Mouse (Mus musculus) layer of hippocampus, adult 8-10 months (tissue): ENCODE results near the gene Rnf32. TPM values are rescaled to one million over a fixed set of nuclear protein-coding genes. Genes with fewer than 3 reads are reported as not detected.

Experiments used
- DNase-seq, 2 experiments: peaks; one replicate each; pipeline ENCODE4 v3.0.0; 2022; ENCODE audit warnings: low spot score in 2 of 2
- total RNA-seq, 4 experiments: library from RNA; stranded (reverse); gene quantifications; 2 replicates each; pipeline ENCODE4 v1.2.4; 2022

The Rnf32 gene
- 10 to 100 TPM; 15.5 to 30.5 (median 20.8) TPM for total RNA-seq

DNA sequence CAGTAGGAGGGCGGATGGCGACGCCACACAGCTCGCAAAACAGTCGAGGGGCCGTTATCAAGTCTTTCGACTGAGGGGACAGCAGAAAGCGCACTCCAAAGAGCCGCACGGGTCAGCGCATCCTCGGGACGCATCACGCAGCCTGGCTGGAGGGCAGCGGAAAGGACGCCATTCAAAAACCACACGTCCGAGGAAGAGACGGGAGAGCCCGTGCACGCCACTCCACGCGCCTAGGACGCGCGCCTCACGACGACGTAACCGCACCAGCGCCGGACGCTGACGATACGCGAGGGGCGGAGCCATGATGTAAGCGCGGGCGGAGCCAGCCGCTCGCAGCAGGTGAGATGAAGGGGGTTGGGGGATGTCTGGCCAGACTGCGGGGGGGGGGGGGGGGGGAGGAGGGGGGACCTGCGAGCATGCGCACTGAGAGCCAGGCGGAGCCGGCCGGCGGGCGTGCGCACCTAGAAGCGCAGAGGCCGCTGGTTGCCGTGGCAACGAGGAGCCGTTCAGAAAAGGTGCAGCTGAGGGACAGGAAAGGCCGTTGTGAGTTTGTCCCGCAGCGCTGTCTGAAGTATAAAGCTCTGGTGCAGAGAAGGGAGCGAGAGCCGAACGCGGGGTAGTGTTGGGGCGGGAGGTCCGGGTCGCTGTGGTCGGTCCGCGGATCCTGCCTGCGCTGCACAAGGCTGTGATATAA lies at the start of gene Rnf32:
Gene Rnf32 (plus strand): TSS at position 423 of the 694 bp plus-strand sequence.
- peak; percentile 79 to 87 for DNase-seq

DNA sequence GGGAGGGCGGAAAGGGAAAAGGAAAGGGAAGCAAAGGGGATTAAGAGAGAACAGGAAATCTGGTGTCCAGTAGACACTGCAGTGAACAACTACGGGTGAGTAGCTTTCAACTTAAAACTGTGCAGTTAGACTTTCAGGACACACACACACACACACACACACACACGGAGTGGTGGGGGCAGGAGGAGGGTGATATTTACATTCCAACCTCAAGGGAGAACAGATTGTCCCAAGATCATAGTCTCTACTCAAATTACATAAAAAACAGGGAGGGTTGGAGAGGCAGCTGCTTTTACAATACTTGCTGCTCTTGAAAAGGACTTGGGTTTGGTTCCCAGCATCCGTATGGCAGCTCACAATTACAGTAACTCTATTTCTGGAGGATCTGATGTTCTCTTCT lies 45.6 kb upstream of the Rnf32 start:
- no peak for DNase-seq

DNA sequence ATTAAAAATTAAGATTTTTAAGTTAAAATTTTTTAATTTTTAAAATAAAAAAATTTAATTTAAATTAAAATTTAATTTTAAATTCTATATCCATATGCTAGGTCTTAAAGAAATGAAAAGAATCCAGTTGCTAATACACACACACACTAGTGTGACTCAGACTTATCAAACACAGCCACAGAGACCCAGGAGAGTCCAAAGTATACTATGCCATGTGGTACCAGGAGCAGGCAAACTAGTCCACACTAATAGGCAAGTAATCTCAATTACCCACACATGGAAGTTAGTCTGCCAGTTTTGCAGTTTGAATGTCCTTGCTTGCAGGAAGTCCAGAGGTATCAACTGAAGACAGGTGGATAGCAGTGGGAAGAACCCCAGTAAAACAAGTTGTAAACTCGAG lies 35.9 kb upstream of the Rnf32 start:
- no peak for DNase-seq

DNA sequence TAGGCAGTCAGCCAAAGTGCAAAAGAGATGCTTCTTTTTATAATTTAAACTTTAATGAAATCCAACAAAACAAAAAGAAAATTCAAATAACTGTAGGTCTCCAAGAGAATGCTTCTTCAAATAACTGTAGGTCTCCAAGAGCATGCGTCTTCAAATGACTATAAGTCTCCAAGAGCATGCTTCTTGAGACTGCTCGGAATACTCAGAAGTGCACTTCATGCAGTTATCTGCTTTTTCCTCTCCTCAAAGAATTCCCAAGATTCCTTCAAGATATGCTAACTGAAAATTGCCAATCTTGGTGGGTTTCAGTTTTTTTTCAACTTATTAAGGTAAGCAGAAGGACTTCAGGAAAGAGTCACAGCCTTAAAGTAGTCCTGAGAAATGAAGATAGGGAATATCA lies 28.8 kb upstream of the Rnf32 start:
- DNase-seq, result no peak

DNA sequence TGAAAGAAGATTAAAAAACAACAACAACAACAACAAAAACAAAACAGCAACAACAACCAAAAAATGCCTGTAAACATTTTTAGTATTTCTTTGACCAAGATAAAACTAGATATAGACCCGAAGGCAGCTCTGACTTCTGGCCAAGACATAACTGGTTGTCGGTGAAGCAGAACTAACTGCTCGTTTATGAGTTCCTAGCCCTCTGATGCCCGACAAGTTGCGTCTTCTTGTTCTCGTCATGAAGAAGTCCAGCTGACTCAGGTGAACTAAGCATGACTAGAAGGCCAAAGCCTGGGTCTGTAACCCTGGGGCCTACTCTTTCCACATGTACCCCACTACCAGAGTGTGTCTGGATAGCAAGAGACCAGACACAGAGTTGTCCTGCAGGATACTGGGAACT lies 25.6 kb upstream of the Rnf32 start:
- no peak for DNase-seq

DNA sequence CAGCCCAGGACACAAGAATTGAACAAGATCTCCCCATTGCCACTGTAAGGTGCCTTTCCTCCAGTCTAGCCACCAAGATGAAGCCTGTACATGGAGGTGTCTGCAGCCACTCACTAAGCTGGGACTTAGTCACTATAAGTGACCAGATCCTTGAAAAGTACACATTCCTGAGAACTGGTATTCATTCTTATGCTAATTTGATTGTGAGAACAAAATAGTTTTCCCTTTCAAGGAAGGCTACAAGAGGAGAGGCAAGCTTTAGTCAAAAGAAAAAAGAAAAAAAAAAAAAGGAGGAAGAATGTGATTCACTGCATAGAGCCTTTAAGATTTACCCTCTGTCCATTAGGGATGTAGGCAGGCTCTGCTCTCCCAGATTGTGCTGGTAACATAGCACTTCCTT lies 24.6 kb upstream of the Rnf32 start:
- no peak for DNase-seq

DNA sequence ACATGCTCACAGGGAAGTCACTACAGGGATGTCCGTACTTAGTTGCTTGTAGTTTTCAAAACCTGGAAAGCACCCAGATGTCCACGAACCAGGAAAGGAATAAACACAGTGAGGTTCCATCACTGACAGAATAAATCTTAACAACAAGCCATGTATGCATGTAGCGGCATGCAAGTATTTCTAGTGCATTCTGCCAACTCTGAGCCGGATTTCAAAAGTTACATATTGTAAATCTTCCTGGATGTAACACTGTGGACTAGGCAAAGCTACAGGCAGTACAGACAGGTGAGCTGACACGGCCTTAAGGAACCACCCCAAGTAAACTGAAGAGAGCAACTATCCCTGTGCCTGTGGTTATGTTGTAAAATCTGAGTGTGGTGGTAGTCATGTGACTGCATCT lies 9.0 kb upstream of the Rnf32 start:
- no peak for DNase-seq

DNA sequence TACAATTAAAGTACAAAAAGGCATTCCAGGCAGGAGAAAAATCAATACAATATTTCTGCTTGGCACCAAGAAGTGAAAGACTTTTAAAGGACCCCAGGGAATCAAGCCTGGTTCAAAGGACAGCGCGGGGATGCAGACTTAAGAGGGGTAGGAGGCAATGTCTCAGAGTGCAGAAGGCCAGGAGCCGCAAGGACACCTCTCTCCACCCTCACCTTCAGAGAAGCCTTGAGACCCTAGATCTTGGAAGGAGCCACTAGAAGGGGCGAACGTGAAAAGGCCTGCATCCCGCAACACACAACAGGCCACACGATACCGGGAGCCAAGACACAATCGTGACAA lies 592 bp upstream of the Rnf32 start:
- DNase-seq, result no peak

DNA sequence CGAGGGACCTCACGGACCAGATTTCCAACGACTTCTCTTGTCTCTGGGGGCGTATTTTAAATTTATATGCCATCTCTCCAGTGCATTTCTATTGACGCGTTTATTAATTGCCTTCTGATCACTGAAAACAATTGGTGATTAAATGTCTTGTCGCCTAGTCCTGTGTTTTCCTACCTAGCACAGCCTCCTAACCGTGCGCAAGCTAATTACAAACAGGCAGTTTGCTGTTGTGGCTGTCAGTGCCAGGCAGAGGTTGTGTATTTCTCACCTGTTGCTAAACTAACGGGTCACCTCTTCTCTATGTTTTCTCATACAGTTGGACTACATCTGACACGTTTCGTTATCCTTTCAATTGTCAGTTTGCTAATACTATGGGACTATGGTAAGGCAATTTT lies 469 bp downstream of the Rnf32 start:
- DNase-seq, result no peak

DNA sequence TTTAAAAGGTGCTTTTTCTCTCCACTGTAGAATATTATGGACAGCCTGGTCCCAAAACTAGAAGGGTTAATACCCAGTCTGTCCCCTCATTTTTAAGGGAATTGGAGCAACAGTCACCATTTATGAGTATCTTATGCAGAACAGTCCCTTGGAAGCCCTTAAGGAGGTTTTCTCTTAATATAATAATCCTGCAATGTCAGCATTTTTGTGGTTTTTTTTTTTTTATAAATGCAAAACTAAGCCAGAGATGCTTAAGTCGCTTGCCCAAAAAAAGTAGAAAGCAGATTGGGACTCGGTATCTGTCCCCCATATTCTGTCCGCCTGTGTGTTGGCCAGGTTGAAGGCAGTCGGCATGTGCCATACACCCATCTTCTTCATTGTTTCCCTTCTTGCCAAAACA lies 1.4 kb downstream of the Rnf32 start:
- no peak for DNase-seq

DNA sequence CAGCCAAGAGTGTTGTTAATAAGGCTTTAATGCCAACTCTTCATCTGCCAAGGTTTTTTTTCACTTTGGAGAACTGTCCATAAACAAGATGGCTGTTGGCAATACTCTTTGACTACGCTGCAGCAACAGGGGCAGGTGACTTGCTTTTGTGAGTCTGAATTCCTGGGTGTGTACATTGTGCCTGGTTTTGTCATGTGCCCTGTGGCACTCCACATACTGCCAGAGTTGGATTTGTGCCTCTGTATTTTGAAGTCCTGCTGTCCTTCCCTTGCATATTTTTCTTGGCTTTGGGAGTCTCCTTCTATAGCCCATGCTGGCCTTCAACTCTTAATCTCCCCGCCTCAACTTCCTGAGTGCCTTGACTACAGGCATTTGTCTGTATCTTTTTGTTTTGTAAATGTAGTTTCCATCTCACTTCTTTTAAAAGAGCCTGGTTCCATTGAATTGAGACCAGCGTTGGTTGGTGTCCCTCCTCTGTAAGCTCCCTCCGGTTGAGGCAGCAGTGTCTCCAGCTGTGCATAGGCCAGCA lies 3.2 kb downstream of the Rnf32 start:
- no peak for DNase-seq

DNA sequence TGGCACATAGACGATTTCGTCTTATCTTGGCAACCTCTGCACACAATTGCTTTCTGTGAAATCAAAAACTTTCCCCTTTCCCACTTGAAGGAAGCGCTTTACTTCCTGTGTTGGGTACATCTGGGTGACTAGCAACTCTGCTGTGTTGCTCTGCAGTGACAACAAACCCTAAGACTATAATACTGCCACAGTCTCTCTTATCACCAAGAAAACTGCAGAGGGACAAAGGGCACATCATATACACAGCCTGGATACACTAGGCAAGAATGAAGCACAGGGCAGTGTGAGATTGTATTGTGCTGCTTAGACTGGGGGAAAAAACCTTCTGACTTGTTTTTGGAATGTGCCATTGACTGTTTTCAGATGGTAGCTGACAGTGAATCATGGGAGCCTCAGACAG lies 4.1 kb downstream of the Rnf32 start:
- DNase-seq, result no peak

DNA sequence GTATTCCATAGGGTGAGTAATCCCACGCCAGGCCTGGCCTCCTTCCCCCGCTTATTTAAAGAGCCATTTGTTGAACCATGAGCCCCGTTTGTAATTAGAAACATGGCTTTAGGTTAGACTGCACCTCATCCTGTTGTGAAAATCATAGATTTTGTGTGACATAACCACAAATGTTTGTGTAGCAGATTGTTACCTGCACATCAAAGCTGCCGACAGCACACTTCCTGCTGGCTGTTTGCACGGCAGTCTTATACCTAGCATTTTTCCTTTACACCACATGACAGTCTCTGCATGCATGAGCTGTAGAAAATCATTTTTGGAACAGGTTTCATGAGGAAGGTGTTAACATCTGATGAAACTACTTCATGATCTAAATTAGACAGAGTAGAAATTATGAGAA lies 9.9 kb downstream of the Rnf32 start:
- DNase-seq, result no peak

DNA sequence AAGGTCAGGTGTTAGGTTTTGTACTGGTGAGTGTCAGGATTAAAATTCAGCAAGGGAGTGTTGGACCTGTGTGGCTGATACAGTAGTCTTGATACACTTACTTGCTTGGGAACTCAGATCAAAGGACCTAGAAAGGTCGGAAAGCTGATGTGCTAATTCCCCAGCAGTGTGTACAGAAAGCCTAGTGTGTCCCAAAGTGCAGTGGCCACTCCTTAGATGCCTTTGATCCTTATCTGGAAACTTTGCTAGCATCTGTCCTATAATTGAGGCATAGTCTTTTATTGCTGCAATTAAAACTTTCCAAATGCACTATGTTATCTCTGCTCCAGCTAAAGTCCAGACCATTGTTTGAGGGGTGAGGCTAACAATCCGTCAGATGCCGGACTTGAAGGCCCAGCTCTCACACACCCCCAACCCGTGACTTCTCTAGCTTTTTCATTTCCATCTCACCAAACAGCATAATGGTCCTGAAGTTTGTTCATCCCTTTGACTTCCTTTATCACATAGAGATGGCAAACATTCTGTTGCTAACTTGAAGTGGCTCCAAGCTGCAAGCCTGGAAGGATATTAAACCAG lies 16.3 kb downstream of the Rnf32 start:
- DNase-seq, result no peak

DNA sequence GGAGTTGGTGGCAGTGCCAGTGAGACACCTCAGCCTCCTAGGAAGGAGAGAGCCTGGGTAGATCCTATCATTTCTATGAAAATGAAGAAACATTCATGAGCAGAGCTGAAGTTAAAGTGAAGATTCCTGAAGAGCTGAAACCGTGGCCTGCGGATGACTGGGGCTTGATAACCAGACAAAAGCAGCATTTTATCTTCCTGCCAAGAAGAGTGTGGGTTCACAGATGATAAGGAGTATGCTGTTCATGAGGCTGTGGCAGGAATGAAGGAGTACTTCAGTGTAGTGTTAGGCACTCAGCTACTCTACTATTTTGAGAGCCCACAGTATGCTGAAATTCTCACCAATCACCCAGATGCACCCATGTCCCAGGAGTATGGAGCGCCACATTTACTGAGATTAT lies 22.2 kb downstream of the Rnf32 start:
- no peak for DNase-seq

DNA sequence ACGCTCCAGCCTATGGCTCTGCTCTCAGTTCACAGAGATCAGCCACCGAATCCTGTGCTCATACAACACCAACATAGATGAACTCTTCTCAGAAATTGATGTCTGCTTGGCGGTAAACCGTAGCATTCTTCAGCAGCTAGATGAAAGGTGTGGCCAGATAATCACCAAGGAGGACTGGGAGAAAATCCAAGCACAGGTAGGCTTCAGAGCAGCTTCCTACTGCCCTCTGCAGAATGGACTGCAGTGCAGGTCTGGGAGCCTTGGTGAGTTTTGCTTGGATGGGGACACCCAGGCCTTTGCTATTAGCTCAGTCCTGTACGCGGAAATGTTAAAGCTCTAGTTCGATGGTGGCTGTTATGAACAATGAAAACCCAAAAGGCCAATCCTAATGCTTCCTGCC lies 28.3 kb downstream of the Rnf32 start:
- DNase-seq, result no peak

DNA sequence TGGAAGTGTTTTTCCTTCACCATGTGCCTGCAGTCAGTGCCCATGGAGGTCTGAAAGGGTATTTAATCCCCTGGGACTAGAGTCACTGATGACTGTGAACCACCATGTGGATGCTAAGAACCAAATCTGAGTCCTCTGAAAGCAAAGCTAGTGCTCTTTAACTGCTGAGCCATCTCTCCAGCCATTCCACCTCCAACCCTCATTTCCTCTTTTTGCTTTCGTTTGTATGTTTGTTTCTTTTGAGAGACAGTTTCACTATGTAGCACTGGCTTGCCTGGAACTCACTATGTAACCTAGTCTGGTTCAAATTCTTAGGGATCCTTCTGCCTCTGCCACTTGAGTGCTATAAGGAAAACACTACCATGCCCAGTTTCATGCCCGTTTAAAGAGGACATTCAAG lies 34.7 kb downstream of the Rnf32 start:
- no peak for DNase-seq

DNA sequence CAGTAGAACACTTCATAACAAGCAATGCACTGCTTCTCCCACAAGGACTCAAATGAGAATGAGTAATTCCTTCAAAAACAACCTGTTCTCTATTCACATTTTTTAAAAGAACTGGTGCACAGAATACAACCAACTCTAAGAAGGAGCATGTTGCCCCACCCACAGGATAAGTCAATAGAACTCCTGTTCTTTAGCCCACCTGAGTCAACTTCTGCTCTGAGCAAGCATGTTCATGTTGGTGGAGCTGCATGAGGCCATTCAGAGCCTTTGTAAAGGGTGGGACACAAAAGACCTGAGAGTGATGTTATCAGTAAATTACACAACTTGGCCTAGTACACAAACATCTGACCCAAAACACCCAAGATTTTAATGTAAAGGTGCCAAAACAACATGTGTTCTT lies 42.6 kb downstream of the Rnf32 start:
- DNase-seq, result no peak

DNA sequence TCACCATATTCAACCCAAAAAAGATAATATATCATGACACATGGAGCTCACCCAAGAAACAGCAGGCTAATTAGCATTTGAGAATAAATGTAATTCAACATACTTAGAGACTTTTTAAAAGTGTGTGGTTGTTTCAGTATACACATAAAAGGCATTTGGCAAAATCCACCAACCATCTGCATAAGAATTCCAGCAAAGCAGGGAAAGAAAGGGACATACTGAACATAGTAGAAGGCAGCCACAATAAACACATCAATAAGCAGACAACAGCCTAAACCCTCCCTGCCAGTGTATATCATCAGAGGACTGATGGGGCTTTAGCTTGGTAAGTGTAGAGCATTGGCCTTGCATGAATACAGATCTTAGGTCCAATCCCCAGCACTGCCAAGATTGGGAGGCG lies 49.0 kb downstream of the Rnf32 start:
- DNase-seq, result no peak

DNA sequence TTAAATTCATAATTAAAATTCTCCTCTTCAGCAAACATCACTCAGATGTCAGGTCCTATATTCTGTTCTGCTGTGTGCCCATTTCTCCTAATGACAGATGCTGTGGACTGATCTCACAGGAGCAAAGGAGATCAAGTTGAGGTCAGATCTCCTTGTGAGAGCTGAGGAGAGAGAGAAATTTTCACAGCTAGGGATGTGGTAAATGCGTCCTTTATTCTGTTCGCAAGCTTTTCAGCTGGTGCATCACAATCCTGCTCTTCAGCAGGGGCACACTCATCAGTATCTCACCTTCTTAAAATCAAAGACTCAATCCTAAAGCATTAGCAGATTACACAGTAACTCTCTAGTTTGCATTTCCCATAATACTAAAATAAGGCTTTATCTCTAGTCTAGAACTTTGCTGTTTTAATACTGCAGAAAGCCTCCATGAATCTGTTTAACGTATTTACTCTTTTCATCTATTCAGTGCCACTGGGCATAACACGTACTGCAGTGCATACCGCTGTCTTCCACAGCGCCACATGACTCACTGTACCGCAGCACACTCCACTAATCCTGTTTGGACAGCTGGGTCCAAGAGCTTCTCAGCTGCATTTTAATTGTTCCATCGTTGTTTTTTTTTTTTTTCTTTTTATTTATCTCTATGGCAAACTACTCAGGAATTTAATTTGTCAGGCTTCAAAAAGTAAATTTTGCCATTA lies 55.2 kb downstream of the Rnf32 start:
- DNase-seq, result no peak

DNA sequence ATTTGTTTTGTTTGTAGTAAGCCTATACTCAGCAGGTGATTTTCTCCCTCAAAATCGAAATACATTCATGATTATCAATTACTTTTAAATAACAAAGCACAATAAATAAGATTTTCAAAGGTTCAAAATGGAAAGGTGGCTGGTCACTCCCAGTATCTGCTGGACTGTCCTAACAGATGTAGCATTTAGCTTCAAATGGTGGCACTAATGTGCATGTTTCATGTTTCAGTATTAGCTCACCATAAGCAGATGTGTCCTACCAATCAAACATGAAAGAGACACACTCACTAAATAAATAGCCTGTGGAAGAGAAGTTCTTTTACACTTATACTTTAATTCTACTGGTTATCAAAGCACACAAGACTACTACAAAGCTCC lies 55.7 kb downstream of the Rnf32 start:
- DNase-seq, result no peak

DNA sequence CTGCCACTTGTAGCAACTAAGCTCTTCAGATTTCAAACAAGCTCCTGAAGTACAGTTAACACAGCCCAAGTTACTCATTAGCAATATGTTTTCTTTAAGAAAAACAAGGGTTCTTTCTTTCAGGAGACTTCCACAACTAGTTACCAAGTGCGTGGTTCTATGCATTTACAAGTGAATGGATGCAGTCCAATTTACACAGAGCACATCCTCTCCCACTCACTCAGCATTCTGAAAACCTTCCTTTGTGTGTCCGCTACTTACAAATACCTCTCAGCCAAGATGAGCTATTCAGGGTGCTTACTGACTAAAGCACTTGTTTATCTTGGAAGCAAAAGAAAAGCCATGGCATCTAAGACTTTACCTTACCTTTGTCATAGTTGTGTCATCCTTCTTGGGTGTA lies 58.1 kb downstream of the Rnf32 start:
- no peak for DNase-seq

DNA sequence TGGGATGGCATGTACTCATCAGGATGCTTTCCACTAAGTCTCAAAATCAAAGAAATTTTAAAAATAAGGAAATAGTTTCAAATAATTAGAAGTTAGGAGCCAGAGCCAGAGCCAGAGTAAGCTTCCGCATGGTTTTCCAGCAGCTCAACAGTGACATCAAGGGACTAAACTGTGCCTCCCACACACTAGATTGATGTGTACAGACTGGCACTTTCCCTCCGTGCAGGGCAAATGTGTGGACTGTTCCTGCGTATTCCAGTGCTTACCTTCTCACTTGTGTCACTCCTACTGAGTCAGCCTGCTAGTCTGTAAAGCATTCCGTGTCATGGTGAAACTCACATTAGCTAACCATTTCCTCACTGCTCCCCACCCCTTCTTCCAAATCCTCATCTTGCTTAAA lies 75.1 kb downstream of the Rnf32 start:
- no peak for DNase-seq
